Mouse (Mus musculus): ENCODE measurements around the gene Pea15a.

Gene Pea15a

DNA sequence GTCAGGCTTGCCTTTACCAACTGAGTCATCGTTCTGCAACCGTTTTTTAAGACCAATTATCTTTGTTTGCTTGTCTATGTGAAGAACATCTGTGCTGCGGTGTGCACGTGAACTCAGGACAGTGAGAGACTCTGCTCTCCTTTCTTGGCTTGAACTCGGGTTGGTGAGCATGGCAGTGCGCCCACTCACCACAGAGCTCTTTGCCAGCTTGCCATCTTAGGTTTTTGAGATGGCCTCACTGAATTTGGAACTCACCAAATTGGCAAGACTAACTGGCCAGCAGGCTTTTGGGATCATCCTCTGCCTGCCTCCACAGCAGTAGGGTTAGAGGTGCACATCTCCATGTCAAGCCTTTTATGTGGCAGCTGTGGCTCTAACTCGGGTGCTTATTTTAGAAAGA is 28.8 kb downstream of the Pea15a start:
- 39% methylated on average over 7 of the region's 7 CpGs for WGBS

DNA sequence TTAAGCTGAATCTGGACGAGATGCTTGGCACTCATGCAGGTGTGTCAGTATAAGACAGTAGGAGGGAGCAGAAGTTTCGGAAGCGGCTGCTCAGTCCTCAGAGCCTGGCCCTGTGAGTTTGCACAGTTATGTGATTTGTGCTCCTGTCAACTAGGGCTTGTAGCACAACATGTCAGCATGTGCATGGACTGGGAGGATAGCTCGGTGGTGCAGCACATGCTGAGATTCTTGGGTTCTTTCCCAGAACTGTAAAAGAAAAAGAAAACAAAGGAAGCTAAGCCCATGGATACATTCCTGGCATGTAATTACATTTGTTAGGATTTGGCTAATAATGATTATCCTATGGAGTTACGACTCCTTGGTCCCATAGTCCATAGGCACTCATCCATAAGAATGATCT is 33.4 kb downstream of the Pea15a start:
- WGBS = 38% methylated on average over 5 of the region's 5 CpGs

DNA sequence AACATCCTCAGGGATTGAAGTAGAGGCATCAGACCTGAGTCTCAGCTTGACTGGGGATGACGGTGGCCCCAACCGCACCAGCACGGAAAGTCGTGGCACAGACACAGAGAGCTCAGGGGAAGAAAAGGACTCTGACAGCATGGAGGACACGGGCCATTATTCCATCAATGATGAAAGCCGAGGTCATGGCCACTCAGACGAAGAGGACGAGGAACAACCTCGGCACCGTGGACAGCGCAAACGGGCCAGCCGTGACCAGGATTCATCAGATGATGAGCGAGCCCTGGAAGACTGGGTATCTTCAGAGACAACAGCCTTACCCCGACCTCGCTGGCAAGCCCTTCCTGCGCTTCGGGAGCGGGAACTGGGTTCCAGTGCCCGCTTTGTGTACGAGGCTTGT is 34.2 kb downstream of the Pea15a start:
- WGBS = 92% methylated on average over 21 of the region's 21 CpGs

DNA sequence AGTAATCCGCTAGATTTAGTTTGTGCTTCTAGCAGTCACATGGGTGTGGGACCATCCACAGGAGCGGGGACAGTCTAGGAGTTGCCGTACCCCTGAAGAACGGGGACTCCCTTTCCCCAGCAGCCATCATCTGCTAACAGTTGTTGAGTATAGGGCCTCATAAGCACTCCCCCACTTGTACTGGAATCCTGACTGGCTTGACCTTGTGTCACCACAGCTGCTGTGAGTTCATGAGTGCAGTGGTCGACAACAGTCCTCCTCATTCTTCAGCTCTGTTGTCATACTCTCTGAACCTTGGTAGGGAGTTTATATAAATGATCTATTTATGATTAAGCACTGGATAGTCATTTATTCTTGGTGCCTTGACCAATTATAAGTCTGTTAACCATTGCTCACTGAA is 36.8 kb downstream of the Pea15a start:
- 91% methylated on average over 5 of the region's 5 CpGs for WGBS

DNA sequence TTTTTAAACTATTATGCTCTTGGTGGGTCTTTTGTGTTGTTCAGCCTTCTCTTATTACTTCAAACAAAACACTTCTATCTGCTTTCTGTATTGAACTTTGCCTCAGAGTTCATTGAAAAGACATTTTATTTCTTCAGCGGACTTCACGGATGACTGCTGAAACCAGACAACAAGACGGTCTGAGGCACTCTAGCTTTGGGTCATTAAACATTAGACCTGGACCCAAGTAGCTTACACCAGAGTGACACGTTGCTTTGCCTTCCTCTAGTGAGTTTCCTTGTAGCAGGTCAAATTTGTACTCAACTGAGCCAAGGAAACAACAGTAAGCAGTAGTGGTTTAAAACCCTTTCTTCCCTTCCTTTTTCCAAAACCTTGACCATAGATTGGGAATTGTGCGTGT is 38.7 kb downstream of the Pea15a start:
- 80% methylated on average over 5 of the region's 5 CpGs for WGBS

DNA sequence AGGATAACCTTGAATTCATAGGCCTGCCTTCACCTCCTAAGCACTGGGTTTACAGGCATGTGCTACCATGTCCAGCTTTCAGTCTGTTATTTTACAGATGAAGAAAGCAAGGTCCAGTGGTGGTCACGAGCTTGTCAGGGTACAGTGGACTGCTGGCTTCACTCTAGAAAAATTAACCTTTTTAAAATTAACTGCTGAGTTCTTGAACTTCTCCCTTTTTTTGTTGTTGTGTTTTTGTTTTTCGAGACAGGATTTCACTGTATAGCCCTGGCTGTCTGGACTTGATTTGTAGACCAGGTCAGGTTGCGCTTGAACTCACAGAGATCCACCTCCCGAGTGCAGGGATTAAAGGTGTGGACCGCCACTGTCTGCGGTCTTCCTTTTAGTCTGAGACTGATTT is 43.6 kb downstream of the Pea15a start:
- 91% methylated on average over 6 of the region's 6 CpGs for WGBS

DNA sequence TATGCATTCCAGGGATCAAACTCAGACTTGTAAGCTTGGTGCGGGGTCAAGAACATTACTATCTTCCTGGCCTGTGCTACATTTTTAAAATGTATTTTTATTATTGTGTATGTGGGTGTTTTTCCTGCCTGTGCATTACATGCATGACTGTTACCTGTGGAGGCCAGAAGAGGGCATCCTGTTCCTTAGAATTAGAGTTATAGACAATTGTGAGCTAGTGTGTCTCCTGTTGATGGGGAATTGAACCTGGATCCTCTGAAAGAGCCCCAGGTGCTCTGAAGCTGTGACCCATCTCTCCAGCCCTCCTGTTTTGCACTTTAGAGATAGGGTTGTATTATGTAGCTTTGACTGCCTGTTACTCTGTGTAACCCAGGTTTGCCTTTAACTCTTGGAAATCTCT is 44.6 kb downstream of the Pea15a start:
- WGBS = 87% methylated on average over 1 of the region's 1 CpGs

DNA sequence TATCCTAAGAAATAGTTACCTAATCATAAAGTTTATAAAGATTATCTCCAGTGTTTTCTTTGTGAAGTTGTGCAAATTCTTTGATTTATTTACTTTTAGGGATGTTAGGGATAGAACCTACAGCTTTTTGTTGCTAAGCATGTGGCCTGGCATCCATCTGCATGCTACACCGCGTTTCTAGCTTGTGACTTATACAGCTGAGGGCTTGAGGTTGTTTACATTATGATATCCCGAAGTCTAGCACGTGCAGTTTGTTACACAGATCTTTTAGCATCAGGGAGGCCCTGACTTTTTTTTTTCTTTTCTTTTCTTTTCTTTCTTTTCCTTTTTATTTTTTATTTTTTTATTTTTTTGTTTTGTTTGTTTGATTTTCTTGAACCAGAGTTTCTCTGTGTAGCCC is 46.6 kb downstream of the Pea15a start:
- WGBS = 52% methylated on average over 4 of the region's 4 CpGs

DNA sequence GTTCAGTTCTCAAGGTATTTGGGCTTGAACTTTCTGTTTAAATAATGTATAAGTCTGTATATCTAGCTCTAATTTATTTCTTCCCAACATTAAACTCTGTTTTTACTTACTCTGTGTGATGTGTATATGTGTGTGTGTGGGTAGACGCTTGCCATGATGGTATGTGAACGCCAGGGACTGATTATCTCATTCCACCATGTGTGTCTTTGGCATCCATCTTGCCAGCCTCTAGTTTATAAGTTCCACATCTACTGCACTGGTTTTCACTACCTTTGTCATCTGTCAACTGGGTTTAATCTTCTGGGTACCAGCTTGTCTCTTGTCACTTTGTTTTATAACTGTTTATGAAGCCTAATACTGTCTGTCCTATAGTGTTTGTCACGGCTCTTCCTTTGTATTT is 51.1 kb downstream of the Pea15a start:
- WGBS = 76% methylated on average over 3 of the region's 3 CpGs

DNA sequence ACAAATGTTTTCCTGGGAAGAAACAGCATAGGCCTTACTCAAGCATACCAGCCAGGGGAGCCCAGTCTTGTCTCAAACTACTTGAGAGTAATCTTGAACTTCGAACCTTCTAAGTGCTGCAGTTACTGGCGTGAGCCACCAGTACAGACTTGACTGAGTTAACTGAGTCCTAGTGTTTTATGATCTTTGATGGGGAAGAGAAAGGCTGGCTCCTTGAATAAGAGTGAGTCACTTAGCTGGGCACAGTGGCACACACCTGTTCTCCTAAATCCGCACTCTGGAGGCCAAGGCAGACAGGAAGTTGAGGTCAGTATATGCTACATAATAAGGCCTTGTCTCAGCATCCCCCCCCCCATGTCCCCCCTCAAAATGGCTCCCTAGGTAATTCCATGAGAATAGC is 52.1 kb downstream of the Pea15a start:
- 93% methylated on average over 3 of the region's 3 CpGs for WGBS

DNA sequence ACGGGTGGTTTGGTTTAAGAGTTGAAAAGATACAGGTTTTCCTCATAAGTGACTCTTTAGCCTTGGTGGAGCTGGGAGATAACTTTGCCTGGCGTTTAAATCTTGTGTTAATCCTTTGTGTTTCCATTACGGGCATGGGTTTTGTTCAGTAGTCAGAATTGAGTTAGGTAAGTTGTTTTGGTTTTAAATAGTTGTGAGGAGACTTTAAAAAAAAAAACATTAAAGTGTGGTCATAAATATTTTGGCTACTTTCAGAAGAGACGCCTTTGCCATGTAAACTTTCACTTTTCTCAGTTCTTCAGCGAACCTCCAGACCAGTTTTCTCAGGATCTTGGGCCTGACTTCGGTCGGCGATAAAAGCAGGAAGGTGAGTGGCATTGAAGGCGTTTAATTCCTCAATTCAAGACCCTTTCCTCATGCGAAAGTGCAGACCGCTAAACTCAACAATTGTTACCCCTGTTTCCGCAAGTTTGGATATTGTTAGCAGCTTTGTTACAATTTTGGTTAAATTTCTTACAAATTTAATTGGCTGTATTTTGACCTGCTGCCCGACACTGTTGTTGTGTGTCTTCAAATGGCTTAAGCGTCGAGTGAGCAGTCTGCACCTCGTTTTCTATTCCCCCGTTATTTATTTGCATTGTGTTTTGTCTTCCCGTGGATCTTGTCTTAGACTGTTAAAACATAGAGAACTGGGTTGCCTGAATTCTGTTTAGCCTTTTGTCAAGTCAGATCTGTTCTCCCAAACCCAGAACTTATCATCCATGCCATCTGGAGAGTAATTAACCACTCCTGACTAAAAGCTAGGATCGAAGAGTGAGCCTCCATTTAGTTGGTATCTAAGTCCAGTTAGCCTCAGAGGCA is 57.4 kb downstream of the Pea15a start:
- WGBS = 9% methylated on average over 19 of the region's 19 CpGs

DNA sequence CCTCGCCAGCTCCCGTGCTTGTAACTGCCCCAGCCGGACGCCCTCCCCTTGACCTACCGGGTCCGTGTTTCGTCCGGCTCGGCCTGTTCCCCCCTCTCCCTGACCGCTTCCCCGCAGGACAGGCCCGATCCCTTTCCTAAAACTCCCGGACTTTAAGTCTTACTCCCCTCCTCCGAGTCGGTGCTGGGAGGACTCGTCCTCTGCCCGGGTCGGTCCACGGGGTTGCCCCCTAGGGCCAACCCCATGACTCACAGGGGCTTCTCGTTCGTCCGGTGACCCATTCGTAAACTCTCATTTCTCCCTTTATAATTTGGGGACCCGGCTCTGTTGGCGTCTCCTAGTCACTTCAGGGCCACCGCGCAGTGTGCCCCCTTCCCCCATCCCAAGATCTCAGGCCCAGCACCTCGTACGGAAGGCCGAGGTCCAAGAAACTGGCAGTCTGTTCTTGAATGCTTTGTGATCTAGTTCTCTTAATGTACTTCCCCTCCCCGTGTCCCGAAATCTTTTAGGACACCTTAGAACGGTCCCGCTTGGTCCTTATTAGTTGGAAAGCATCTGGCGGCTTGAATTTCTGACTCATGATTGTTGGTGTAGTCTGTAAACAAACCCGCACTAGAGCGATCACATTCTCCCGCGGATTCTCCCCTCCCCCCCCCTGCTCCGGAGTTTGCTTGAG is 58.2 kb downstream of the Pea15a start:
- under 1% methylated on average over 40 of the region's 40 CpGs for WGBS

DNA sequence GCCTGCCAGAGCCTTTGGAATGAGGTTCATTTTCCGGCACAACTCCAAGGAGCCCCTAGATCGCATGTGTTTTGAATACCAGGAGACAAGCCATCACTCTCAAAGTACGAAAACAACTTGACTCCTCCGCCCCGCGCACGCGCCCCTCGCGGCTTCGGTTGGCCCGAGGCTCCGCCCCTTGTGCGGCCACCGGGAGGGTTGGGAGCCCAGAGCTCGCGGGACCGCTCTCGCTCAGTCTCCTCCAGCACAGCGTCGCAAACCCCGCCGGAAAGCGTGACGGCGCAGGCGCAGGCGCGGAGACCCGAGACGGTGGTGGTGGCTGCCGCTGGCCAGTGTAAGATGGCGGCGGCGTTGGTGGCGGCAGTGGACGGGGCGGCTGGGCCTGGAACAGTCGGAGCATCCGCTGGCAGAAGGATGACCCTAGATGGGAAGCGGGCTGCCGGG is 58.7 kb downstream of the Pea15a start, which contains the start of gene Dcaf8:
Gene Dcaf8 (plus strand): TSS at position 250 of the 444 bp plus-strand sequence.
- WGBS = under 1% methylated on average over 42 of the region's 42 CpGs

Data from cerebral cortex, adult 2 months (tissue).